Mouse (Mus musculus) right cerebral cortex, postnatal 25 days (tissue): Measurements from ENCODE around the gene Lrrc8d.

Experiments used
- DNase-seq: peaks from one replicate; pipeline ENCODE4 v3.0.0; 2022

The Lrrc8d gene

GRCm38 (mm10) chr5:105822521-105823498, 123.0 kb downstream of the Lrrc8d start:
- no peak for DNase-seq

GRCm38 (mm10) chr5:105824282-105824681, 124.5 kb downstream of the Lrrc8d start:
- DNase-seq, result no peak

GRCm38 (mm10) chr5:105824827-105825226, 125.1 kb downstream of the Lrrc8d start:
- DNase-seq, result no peak

DNA sequence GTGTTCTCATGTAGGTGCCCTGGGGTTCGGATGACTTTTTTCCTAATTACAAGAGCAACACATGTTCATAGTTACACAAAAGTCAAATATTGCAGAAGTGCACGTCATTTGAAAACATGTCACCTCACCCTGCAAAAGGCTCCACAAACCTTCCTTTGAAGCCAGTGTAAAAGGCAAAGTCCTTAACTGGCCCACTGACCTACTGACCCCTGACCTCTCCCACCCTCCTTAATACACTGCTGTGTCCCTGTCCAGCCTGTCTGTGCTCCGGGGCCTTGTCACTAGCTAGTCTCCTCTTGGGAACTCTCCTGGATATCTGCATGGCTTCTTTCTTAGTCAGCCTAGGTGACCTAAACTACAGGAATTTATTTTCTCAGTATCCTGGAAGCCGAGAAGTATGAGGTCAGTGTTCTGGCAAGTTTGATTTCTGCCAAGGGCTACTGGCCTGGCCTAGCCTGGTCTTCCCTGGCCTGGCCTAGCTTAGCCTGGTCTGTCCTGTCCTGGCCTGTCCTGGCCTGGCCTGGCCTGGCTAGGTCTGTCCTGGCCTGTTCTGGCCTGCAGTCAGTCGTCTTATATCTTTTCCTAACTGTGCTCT, 127.2 kb downstream of the Lrrc8d start:
- no peak for DNase-seq

DNA sequence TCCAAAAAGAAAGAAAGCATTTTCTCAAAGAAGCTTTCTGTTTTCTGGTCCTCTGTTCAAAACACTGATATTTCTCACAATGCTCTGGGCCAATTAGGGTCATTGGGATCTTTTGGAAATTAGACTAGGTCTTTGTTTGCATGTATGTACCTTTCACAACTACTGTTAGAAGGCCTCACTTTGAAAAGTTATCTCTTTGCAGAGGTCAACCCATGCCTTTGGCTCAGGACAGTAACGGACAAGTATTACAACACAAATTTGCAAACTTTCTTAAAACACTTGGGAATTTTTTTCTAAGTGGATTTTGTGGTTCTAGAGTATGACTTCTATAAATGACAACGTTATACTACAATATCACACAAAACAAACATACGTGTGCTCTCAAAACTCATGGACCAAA, 128.3 kb downstream of the Lrrc8d start:
- DNase-seq, result no peak

DNA sequence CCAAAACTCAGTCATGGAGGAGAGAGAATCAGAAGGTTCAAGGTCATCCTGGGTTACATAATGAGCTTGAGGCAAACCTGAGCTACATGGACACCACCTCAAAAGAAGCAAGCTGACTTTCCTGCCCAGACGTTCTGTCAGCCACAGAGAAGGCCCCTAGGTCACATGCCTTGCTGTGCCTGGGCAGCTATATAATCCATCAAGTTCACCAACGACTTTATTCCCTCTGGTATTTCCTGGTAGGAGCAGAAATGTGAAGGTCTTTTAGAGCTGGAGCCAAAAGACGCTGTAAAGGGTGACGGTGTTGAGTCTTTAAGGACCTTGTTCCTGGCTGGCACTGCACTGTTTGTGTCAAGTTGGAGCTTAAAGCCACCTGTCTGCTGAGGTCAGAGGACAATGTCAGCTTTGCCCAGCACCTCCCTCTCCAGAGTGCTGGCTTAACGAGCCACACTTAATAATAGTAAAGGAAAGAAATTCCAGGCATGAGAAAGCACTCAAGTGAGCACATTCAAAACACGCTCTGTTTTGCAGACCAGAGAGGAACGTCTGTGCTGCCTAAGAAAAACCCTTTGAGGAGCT, 129.3 kb downstream of the Lrrc8d start:
- no peak for DNase-seq

DNA sequence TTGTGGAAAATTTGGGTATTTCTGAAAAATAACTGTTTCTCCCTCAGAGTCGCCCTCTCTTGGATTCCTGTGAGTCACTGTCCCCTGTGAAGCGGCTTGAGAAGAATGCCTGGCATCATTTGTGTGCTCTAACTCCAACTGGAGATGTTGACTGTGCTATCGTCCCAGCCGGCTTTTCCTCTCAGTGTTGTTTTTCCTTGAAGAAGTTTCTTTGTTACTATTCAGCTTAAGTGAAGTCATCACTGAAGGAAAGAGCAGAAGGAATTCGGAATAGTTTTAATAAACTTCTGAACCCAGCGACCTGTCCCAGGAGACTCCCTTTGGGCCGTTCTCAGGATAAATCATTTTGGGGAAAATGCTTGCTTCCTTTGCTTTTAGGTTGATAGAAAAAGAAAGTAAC, 132.4 kb downstream of the Lrrc8d start:
- no peak for DNase-seq

- DNase-seq, result no peak
Observed at GRCm38 (mm10) chr5:105833923-105834322, 134.2 kb downstream of the Lrrc8d start.

DNA sequence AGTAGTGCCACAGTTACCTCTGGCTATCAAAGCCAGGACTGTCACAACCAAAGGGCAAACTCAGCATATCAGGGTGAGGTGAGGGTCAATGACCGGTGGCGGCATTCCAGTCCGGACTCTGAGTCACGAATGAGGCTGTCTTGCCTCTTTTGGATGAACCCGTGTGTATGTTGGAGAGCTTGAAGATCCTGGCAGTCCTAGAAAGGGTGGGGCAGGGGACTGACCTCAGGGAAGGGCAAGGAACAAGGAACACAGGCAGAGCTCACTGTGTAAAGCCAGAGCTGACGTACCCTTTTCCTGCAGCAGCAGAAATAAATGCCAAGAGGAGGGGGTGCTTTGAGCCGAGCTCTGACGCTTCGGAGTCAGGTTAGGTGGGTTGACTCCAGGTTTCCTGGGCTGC, 136.2 kb downstream of the Lrrc8d start:
- no peak for DNase-seq

DNA sequence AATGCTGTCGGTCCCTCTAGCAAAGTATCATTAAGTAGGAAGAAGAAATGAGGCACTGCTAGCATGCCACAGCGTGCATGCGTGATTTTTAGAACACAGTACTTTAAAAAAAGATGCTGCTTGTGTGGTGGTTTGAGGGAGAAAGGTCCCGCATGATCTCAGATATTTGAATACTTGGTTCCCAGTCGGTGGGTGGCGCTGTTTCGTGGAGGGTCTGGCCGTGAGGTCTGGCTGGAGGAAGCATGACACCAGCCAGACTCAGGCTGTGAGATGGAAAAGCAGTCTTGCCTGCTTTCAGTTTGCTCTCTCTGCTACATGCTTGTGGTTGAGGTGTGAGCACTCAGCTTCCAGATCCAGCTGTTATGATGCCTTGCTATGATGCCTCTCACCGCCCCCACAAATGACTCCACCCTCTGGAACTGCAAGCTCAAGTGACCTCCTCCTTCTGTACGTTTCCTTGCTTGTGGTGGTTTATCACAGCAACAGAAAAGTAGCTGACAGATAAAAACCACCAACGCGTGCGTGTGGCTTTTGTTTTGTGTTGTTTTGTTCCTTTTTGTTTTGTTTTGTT, 140.1 kb downstream of the Lrrc8d start:
- no peak for DNase-seq

DNA sequence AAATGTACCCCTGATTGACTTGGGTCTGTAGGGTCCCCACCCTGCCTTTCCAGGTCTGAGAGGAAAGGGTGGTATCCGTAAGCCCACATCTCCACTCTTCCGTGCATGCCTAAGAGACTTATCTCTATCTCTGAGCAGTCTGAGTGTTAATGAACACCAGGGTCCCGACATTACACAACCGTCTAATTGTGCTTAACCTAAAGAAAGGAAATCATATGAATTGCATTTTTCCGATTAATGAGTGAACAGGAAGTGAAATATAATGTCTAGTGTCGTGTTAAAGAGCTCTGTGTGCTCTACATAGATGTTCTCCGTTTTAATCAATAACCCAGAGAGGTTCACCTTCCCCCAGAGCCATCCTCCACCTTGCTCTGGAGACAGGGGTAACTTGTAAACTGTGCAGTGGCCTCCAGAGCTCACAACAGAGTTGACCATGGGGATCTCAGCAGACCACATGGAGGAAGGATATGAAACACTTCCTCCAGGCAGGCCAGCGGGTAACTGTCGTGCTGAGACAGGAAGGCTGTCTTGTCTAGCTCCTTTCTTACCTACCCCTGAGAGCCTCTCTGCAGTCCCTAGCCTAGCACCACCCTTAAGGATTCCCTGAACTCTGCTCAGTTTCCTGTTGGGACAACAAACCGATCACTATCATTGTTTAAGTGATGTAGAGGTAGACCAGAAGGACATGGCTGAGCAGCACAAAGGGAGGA, 144.4 kb downstream of the Lrrc8d start:
- no peak for DNase-seq

GRCm38 (mm10) chr5:105845041-105845440, 145.3 kb downstream of the Lrrc8d start:
- no peak for DNase-seq

- no peak for DNase-seq
Observed at GRCm38 (mm10) chr5:105847726-105848125, 148.0 kb downstream of the Lrrc8d start.

GRCm38 (mm10) chr5:105849222-105849621, 149.5 kb downstream of the Lrrc8d start:
- no peak for DNase-seq

- DNase-seq, result no peak
Observed at GRCm38 (mm10) chr5:105849643-105850042, 149.9 kb downstream of the Lrrc8d start.

DNA sequence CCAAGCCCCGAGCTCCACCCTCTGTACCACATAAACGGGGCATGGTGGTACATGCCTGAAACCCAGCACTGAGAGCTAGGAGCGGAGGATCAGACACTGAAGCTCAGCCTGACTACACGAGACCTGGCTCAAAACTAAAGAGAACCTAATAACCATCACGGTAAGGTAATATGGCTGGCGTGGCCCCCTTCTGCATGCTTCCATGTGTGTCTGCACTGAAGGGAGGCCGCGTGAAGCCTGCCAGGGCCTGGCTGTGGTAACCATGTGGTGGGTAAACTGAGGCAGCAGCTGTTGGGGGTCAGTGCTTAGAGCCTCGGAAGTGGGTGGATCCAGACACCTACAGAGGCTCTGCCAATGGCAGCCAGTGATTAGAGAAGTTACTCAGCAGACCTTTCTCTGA, 153.5 kb downstream of the Lrrc8d start:
- DNase-seq, result no peak

DNA sequence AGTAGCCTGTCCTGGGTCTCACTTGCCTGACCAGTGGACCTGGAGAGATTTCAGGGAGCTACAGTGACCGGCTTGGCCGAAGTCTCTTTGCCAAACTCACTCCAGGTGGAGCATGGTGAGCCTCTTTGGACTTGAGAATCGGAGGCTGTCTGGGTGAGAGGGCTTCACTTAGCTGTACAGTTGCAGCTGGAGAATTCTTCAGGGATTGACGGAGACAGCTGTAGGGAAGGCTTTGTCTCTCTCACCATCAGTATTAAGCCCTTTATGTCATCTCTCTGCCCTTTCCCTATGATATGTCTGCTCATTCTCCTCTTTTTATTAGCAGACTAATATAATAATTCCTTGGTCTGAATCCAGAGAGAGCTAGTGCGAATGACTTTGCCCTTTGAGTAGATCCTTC, 157.7 kb downstream of the Lrrc8d start:
- DNase-seq, result no peak

- no peak for DNase-seq
Observed at GRCm38 (mm10) chr5:105858754-105859694, 159.3 kb downstream of the Lrrc8d start.

DNA sequence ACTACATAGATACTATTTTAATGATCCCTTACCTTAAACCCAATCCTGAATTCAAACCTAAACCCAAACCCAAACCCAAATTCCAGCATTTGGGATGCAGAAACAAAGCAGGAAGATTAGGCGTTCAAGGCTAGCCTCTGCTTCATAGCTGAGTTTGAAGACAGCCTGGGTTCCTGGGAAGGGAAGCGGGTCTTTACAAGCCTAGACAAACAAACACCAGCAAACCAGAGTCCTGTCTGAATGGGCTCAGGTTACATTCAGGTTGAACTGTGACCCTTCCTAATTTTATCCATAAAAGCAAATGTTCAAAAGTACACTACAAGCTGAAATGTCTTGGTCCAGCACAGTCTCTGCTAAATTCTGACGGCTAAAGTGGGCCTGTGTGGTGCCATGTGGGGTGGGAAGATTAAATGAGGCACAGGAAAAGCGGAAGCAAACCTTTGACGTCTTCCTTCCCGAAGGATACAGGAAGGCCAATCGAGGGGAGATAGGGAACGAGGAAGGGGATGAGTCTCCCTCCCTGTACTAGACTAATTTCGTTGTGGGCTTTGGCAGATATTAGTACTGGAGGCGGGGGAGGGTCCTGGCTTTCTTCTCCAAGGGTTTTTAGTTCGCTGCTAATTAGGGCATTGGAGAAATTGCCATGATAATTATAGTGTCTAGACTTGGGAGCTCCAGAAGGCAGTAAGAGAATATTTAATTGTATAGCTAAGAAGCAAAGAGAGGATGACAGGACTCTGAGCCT, 160.1 kb downstream of the Lrrc8d start:
- DNase-seq, result no peak

GRCm38 (mm10) chr5:105860461-105860835, 160.7 kb downstream of the Lrrc8d start:
- DNase-seq, result no peak

DNA sequence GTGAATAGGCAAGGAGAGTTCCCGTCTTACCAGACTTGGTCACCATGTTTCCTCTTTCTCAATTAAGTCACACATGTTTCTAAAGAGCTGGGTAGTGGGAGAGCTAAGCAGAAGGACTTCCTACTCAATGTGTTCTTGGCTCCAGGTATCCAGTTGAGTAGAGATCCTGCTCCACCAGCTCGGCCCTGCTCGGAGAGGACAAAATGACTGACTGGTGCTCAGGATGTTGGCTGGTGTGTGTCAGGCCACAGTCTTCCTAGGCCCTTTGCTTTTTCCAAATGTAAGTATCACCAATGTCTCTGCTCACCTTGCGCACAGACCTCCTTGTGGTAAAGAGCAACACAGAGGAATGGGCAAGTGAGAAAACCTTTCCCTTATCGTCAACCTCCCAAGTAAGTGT, 161.8 kb downstream of the Lrrc8d start:
- DNase-seq, result no peak
